Mouse (Mus musculus) natural killer cell, adult 2 months (primary cell): ENCODE measurements at regions not wholly inside any gene's neighbourhood (a gene's known extent, or its start where the extent isn't known, plus 50 kb on each side); places are given as distances from the start of the nearest gene placed in this dataset.
"Not testable (repeated sequence)": the region's sequence is repeated elsewhere in the genome, so short reads cannot be mapped to it uniquely, and the experiment has no call there.

Experiments
- DNase-seq, 2 experiments: peaks; one replicate each; pipeline ENCODE4 v3.0.0; 2022; ENCODE audit warnings: low spot score in 2 of 2

- not testable (repeated sequence) for DNase-seq
Observed at GRCm38 (mm10) chr6:68632309-68632708, 1096.7 kb upstream of the Tacstd2 start.

GRCm38 (mm10) chr6:68631787-68632186, 1096.2 kb upstream of the Tacstd2 start:
- peak in 1 of 2 experiments; percentile 9 for DNase-seq

- DNase-seq, result no peak
Observed at GRCm38 (mm10) chr6:68606033-68606432, 1070.4 kb upstream of the Tacstd2 start.
